Comparison of ENCODE assay signal across 23 mouse cellular contexts in the genomic region with DNA sequence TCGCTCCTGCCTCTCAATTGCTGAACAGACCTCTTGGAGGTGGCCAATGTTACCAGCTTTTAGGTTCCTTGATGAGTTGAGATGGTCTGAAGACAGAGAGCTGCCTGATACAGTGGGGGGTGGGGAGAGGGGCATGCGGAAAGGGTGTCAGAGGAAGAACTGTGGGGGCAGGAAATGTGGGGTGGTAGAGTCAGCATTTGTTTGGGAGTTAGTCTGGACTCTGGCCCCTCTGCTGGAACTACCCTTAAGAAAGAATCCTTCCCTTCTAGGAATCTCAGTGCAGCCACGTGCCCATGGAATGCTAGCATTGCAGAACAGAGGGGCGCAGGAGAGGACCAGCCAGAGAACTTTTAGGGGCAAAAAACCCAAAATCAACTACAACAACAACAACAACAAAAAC.
"Had no signal": no experiment of that assay in that cellular context is flagged by ENCODE, and none has a peak within 500 bp of the region (broad histone marks: within the 10 kb centered on the region; RNA-seq: fewer than 3 reads in every experiment).

No protein-coding gene starts in this region.

- H3K36me3 ChIP-seq: heart, embryonic 13.5 days; heart, embryonic 15.5 days; hindbrain, embryonic 13.5 days; hindbrain, embryonic 15.5 days; intestine, embryonic 15.5 days; limb, embryonic 13.5 days; limb, embryonic 15.5 days; liver, embryonic 12.5 days had no signal

- H3K4me1 ChIP-seq: hindbrain, embryonic 13.5 days; hindbrain, embryonic 15.5 days; intestine, embryonic 15.5 days; limb, embryonic 15.5 days; liver, embryonic 12.5 days had no signal

- H3K9me3 ChIP-seq: heart, embryonic 13.5 days; heart, embryonic 15.5 days; hindbrain, embryonic 13.5 days; hindbrain, embryonic 15.5 days; intestine, embryonic 15.5 days; limb, embryonic 13.5 days; limb, embryonic 15.5 days; liver, embryonic 12.5 days had no signal

- H3K4me2 ChIP-seq: heart, embryonic 11.5 days; heart, embryonic 13.5 days; heart, embryonic 15.5 days; hindbrain, embryonic 13.5 days; hindbrain, embryonic 15.5 days; intestine, embryonic 15.5 days; limb, embryonic 13.5 days; limb, embryonic 15.5 days; liver, embryonic 12.5 days had no signal

- H3K27ac ChIP-seq: heart, adult 2 months; heart, embryonic 13.5 days; heart, embryonic 15.5 days; hindbrain, embryonic 13.5 days; hindbrain, embryonic 15.5 days; intestine, embryonic 15.5 days; limb, embryonic 13.5 days; limb, embryonic 15.5 days; liver, embryonic 12.5 days; liver, embryonic 14.5 days had no signal

- ATAC-seq: forebrain, embryonic 16.5 days; inflammation-experienced regulatory T-cells, adult 6 months; intestine, embryonic 15.5 days; intestine, postnatal 0 days; liver, embryonic 12.5 days had no signal

- H3K4me3 ChIP-seq: gastrocnemius, adult 2 months; heart, adult 2 months; heart, embryonic 13.5 days; heart, embryonic 15.5 days; hindbrain, embryonic 13.5 days; hindbrain, embryonic 15.5 days; intestine, embryonic 15.5 days; limb, embryonic 13.5 days; limb, embryonic 15.5 days; liver, embryonic 12.5 days had no signal

- H3K9ac ChIP-seq: heart, embryonic 13.5 days; heart, embryonic 15.5 days; hindbrain, embryonic 13.5 days; hindbrain, embryonic 15.5 days; intestine, embryonic 15.5 days; limb, embryonic 13.5 days; limb, embryonic 15.5 days; liver, embryonic 12.5 days; liver, embryonic 14.5 days had no signal

- DNase-seq: gastrocnemius, adult 2 months; gastrocnemius, postnatal 10 days; gastrocnemius, postnatal 25 days; heart, adult 2 months; heart, postnatal 4 days; kidney, postnatal 10 days; kidney, postnatal 4 days; layer of hippocampus, adult 9-11 months; layer of hippocampus, postnatal 36 days; left cerebral cortex, postnatal 4 days had no signal

- H3K27me3 ChIP-seq: intestine, embryonic 15.5 days had no signal
